8 mouse cellular contexts compared by ENCODE assay signal in the genomic region with DNA sequence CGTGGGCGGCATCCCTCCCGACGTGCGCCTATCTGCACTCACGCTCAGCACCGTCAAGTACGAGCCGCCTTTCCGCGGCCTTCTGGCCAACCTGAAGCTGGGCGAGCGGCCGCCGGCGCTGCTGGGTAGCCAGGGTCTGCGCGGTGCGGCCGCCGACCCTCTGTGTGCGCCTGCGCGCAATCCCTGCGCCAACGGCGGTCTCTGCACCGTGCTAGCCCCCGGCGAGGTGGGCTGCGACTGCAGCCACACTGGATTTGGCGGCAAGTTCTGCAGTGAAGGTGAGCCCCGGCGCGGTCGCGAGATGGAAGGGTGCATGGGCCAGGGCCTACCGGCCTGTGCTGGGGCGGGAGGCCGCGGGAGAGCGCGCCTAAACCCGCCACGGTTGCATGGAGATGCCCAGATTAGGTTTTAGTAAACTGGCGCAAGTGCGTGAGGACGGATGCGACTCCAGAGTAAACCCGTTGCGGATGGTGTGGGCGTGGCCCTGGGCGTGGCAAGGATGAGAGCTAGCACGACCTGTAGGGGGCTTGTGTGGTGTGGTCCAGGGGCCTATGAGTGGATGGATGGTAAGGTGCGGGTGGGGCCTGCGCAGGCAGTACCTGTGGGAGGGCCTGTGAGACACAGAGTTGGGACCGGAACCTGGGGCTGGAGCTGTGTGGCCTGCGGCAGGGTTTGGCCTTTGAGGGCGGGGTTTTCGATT. TPM values are rescaled to one million over a fixed set of nuclear protein-coding genes. Genes with fewer than 3 reads are reported as not detected.
A peak's percentile ranks its signal among the peaks of the same experiment; 100 is the strongest.
DNase-seq lines count a peak whose midpoint lies in the region; ATAC-seq and TF ChIP-seq lines count a peak whose summit lies in the region.

No protein-coding gene starts in this region.

- H3K27me3 ChIP-seq in forebrain, embryonic 10.5 days (ENCODE audit: poor library complexity, severe bottlenecking) = peaks cover 75% of the 10 kb centered on the region

- H3K27ac ChIP-seq in layer of hippocampus, adult 2 months = no peak overlapping the region
- 0 out of 2 replicates have a peak overlapping the region, but pooled peaks have one; percentile 40 for H3K27ac ChIP-seq in forebrain, embryonic 10.5 days

- ATAC-seq in neutrophil, adult 5-6 weeks (ENCODE audit: extremely low read depth, insufficient number of reproducible peaks, low FRiP score, poor library complexity, severe bottlenecking) = peak; percentile 11; the same call in 1 of the 2 replicates

- TF ChIP-seq CTCF in layer of hippocampus, adult 2 months (conservative IDR thresholded peaks at IDR 0.05) = no peak

- DNase-seq in layer of hippocampus, adult 2 months (ENCODE audit: low spot score in 2 of 2) = no peak
- DNase-seq in layer of hippocampus, postnatal 36 days = no peak
- peak; percentile 58 for DNase-seq in forebrain, embryonic 10.5 days (ENCODE audit: extremely low spot score, low spot score)
- peak; percentile 44 for DNase-seq in liver
- DNase-seq in layer of hippocampus, postnatal 14 days (ENCODE audit: low spot score in 2 of 2) = no peak
- DNase-seq in urinary bladder, adult 18-20 months (ENCODE audit: low spot score in 2 of 2) = no peak
- no peak for DNase-seq in heart, postnatal 25 days (ENCODE audit: low spot score)

- H3K4me3 ChIP-seq in layer of hippocampus, adult 2 months = peak overlapping the region; percentile 5; the same call in 1 of the 2 replicates
- H3K4me3 ChIP-seq in forebrain, embryonic 10.5 days = peak overlapping the region; percentile 55

- under 1% methylated on average over 60 of the region's 60 CpGs for WGBS in forebrain, embryonic 10.5 days

- peaks cover 62% of the 10 kb centered on the region for H3K4me1 ChIP-seq in forebrain, embryonic 10.5 days

- H3K36me3 ChIP-seq in forebrain, embryonic 10.5 days (replicated peaks) = no peaks in the 10 kb centered on the region

- intact Hi-C loops in heart, postnatal 25 days (cut with DNase I) = no loop called here

- peaks cover 3% of the 10 kb centered on the region; the same call in 1 of the 2 replicates for H3K9me3 ChIP-seq in forebrain, embryonic 10.5 days

RNA-seq across cellular contexts. Expression of a gene that starts 10.1 kb away (rescaled TPM):
- total RNA-seq in layer of hippocampus, adult 2 months (2021) = 100 to 1,000 TPM; 405 to 437 TPM
- total RNA-seq in layer of hippocampus, postnatal 36 days (2021) = 100 to 1,000 TPM; 399 to 414 TPM
- polyA plus RNA-seq in forebrain, embryonic 10.5 days (2016; fragmentation: Nextera tagmentation; extraction: Ambion mirVana) = 2.8 and 3.1 TPM in 2 replicates
- total RNA-seq in neutrophil, adult 5-6 weeks (2017) = 0.70 and 3.4 TPM in 2 replicates
- 100 to 1,000 TPM; 549 to 577 TPM for total RNA-seq in layer of hippocampus, postnatal 14 days (2021)
- 1 to 10 TPM; 3.4 to 4.4 TPM for total RNA-seq in heart, postnatal 25 days (2021)

RNA-seq across cellular contexts. Expression of a gene that starts 29.5 kb away (rescaled TPM):
- 10 to 100 TPM; 31.3 to 36.7 TPM for total RNA-seq in layer of hippocampus, adult 2 months (2021)
- 10 to 100 TPM; 23.8 to 34.5 TPM for total RNA-seq in layer of hippocampus, postnatal 36 days (2021)
- polyA plus RNA-seq in forebrain, embryonic 10.5 days (2016; fragmentation: Nextera tagmentation; extraction: Ambion mirVana) = 15.6 and 17.0 TPM in 2 replicates
- total RNA-seq in neutrophil, adult 5-6 weeks (2017) = 447 and 491 TPM in 2 replicates
- total RNA-seq in layer of hippocampus, postnatal 14 days (2021) = 10 to 100 TPM; 40.2 to 44.9 TPM
- 10 to 100 TPM; 43.2 to 55.2 TPM for total RNA-seq in heart, postnatal 25 days (2021)

RNA-seq across cellular contexts. Expression of a gene that starts 44.5 kb away (rescaled TPM):
- total RNA-seq in layer of hippocampus, adult 2 months (2021) = 10 to 100 TPM; 13.0 to 18.8 TPM
- total RNA-seq in layer of hippocampus, postnatal 36 days (2021) = 10 to 100 TPM; 18.3 to 22.1 TPM
- 0.83 and 2.0 TPM in 2 replicates for polyA plus RNA-seq in forebrain, embryonic 10.5 days (2016; fragmentation: Nextera tagmentation; extraction: Ambion mirVana)
- total RNA-seq in neutrophil, adult 5-6 weeks (2017) = 8.7 and 14.1 TPM in 2 replicates
- 10 to 100 TPM; 28.0 to 37.5 TPM for total RNA-seq in layer of hippocampus, postnatal 14 days (2021)
- total RNA-seq in heart, postnatal 25 days (2021) = 1,000 to 10,000 TPM; 1,128 to 1,145 TPM

Comparison
In these comparisons a context has a peak if more than half of its experiments do, and no peak if none do; other contexts are left out.
1. DNase-seq: peak in forebrain, embryonic 10.5 days (single experiment) and liver (single experiment); none in layer of hippocampus, adult 2 months (0 of 2), layer of hippocampus, postnatal 36 days (0 of 2), layer of hippocampus, postnatal 14 days (0 of 2), urinary bladder, adult 18-20 months (0 of 2) and heart, postnatal 25 days (single experiment).
2. RNA of a gene that starts 10.1 kb away (total RNA-seq): 549 to 577 TPM in layer of hippocampus, postnatal 14 days, 405 to 437 TPM in layer of hippocampus, adult 2 months and 399 to 414 TPM in layer of hippocampus, postnatal 36 days; 3.4 to 4.4 TPM in heart, postnatal 25 days and 0.70 to 3.4 TPM in neutrophil, adult 5-6 weeks; every median in the first group is over 10 times any median in the second.
3. RNA of a gene that starts 44.5 kb away (total RNA-seq): 1,128 to 1,145 TPM in heart, postnatal 25 days; 28.0 to 37.5 TPM in layer of hippocampus, postnatal 14 days, 18.3 to 22.1 TPM in layer of hippocampus, postnatal 36 days, 13.0 to 18.8 TPM in layer of hippocampus, adult 2 months and 8.7 to 14.1 TPM in neutrophil, adult 5-6 weeks; every median in the first group is over 10 times any median in the second.